Mouse (Mus musculus) liver, embryonic 16.5 days (tissue): ENCODE results near the gene Kat6b. TPM values are rescaled to one million over a fixed set of nuclear protein-coding genes. Genes with fewer than 3 reads are reported as not detected.
"Not testable (repeated sequence)": the region's sequence is repeated elsewhere in the genome, so short reads cannot be mapped to it uniquely, and the experiment has no call there.

Source experiments
- ATAC-seq: fragments of 200-750 bp; cut with Nextera tagmentation; 2 replicates; pipeline ENCODE4 v1.8.0; 2017; ENCODE audit warnings: low read depth, mild to moderate bottlenecking, moderate number of reproducible peaks, moderate library complexity
- H3K27ac ChIP-seq: fragments of 300-500 bp; sonication (generic); 2 replicates; pipeline ENCODE4 v1.5.1; 2014; ENCODE audit warnings: mild to moderate bottlenecking, low read length
- H3K27me3 ChIP-seq: fragments of 300-500 bp; sonication (generic); 2 replicates; pipeline ENCODE4 v1.6.1; 2014; ENCODE audit warnings: low read depth, low read length, mixed read lengths; ENCODE audit not compliant: control insufficient read depth, insufficient read depth
- H3K36me3 ChIP-seq: fragments of 300-500 bp; sonication (generic); 2 replicates; pipeline ENCODE4 v1.6.1; 2014; ENCODE audit warnings: mild to moderate bottlenecking; ENCODE audit not compliant: control insufficient read depth, insufficient read depth
- H3K4me1 ChIP-seq: fragments of 300-500 bp; sonication (generic); 2 replicates; pipeline ENCODE4 v1.6.1; 2014; ENCODE audit warnings: low read depth, low read length, mixed read lengths; ENCODE audit not compliant: control insufficient read depth
- H3K4me2 ChIP-seq: fragments of 300-500 bp; sonication (generic); 2 replicates; pipeline ENCODE4 v1.6.1; 2014; ENCODE audit warnings: low read depth, low read length, mixed read lengths
- H3K4me3 ChIP-seq: fragments of 300-500 bp; sonication (generic); 2 replicates; pipeline ENCODE4 v1.5.1; 2014; ENCODE audit warnings: low read depth, mild to moderate bottlenecking, low read length
- H3K9ac ChIP-seq: fragments of 300-500 bp; sonication (generic); 2 replicates; pipeline ENCODE4 v1.6.1; 2014; ENCODE audit warnings: low read depth, low read length
- H3K9me3 ChIP-seq: fragments of 300-500 bp; sonication (generic); replicated peaks from 2 replicates; pipeline ENCODE4 v1.6.1; 2016; ENCODE audit warnings: low read length; ENCODE audit not compliant: control insufficient read depth
- WGBS: fragments of 180-500 bp; shearing (Covaris S2); extraction: QIAGEN DNeasy Blood & Tissue Kit; methylation state at CpG from one replicate; pipeline ENCODE4 v1.1.7; 2014; ENCODE audit not compliant: insufficient replicate concordance; 5-methylcytosine and 5-hydroxymethylcytosine counted together
- polyA plus RNA-seq: library from polyadenylated mRNA; unstranded; fragments of >200 nt; fragmentation: Nextera tagmentation; extraction: Ambion mirVana; gene quantifications from 2 replicates; pipeline ENCODE4 v1.2.1, GENCODE M21; 2015

Kat6b gene
- polyA plus RNA-seq, 1 experiment from 2014 or later = 1.7 TPM

DNA sequence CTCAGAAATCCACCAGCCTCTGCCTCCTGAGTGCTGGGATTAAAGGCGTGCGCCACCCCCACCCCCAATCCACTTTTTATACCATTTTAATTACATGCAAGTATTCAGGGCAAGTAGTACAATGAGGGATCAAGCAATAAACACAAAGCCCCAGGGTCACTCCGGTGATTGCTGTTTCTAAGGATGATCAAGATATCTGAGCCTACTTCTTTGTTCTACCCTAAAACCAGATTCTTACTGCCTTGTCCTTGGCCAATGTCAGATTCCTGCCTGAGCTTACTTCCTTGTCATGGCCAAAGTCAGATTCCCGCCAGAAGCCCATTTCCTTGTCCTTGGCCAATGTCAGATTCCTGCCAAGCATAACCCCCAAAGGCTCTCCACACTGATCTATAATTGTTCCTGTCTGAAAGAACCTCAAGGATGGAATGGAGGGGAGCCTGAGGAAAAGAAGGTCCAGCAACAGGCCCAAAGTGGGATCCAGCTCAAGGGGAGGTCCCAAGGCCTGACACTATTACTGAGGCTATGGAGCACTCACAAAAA lies 6.6 kb upstream of the Kat6b start:
- WGBS = 60% methylated on average over 4 of the region's 4 CpGs

DNA sequence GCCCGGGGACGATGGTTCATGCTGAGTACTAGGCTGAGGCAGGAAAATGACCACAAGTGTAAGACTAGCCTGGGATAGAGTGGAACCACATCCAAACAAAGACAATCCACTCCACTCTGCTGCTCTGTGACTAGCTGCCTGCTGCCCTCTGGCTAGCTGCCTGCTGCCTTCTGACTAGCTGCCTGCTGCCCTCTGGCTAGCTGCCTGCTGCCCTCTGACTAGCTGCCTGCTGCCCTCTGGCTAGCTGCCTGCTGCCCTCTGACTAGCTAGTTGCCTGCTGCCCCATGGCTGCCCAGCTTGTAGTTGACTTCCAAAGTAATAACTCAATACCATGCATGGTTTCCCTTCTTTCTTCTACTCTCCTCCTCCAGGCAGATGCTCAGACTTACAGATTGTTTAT lies 4.1 kb upstream of the Kat6b start:
- H3K27ac ChIP-seq = no peak overlapping the region
- no peaks in the 10 kb centered on the region for H3K9me3 ChIP-seq
- no peak overlapping the region for H3K9ac ChIP-seq
- no peak overlapping the region for H3K4me3 ChIP-seq
- H3K27me3 ChIP-seq = no peaks in the 10 kb centered on the region
- 58% methylated on average over 2 of the region's 2 CpGs for WGBS
- ATAC-seq = no peak
- H3K4me1 ChIP-seq = no peaks in the 10 kb centered on the region
- no peaks in the 10 kb centered on the region for H3K36me3 ChIP-seq
- no peak overlapping the region for H3K4me2 ChIP-seq

More for the DNA sequence above, 6.6 kb upstream of the Kat6b start:
- not testable (repeated sequence) for H3K4me2 ChIP-seq, H3K27me3 ChIP-seq, ATAC-seq, H3K9ac ChIP-seq, H3K9me3 ChIP-seq, H3K27ac ChIP-seq, H3K4me1 ChIP-seq, H3K4me3 ChIP-seq, H3K36me3 ChIP-seq

DNA sequence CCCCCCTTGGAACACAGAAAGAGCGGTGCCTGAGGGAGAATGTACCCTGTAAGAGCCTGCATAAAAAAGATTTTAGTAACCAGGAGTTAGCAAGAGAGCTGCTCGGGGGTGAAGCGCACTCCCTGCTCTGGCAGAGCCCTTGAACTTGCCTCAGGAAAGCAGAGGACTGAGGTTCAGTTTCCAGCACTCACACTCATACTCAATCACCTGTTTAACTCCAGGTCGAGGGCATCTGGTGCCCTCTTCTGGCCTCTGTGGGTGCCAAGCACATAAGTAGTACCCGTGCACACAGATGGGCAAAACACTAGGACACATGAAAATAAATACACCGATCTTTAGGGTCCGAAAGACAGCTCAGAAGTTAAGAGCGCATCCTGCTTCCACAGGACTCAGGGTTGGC lies 1.7 kb upstream of the Kat6b start:
- Histone ChIP-seq H3K9me3 (no peaks in the 10 kb centered on the region), H3K27me3 (no peaks in the 10 kb centered on the region), H3K36me3 (no peaks in the 10 kb centered on the region), H3K4me1 (no peaks in the 10 kb centered on the region), H3K27ac (no peak overlapping the region), H3K4me3 (no peak overlapping the region), H3K9ac (no peak overlapping the region), H3K4me2 (no peak overlapping the region)
- no peak for ATAC-seq
- WGBS = 73% methylated on average over 8 of the region's 8 CpGs

DNA sequence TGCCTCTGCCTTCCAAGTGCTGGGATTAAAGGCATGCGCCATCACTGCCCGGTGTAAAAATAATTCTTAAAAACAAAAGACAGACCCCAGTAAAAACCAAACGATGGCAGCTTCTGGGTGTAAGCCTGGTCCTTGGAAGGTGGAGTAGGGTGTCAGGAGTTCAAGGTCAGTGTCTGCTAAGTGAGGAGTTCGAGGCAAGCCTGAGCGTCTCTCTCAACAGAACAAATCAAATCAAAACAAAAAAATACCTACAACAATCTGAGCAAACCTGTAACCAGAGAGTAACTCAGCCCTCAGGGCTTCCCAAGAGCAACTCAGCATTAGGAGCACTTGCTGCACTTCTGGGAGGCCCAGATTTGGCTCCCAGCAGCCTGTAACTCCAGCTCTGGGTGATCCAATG lies 1.0 kb upstream of the Kat6b start:
- Histone ChIP-seq H3K4me3 (no peak overlapping the region), H3K27me3 (no peaks in the 10 kb centered on the region), H3K9ac (no peak overlapping the region), H3K9me3 (no peaks in the 10 kb centered on the region), H3K36me3 (no peaks in the 10 kb centered on the region), H3K27ac (no peak overlapping the region), H3K4me1 (no peaks in the 10 kb centered on the region), H3K4me2 (no peak overlapping the region)
- WGBS = 71% methylated on average over 5 of the region's 5 CpGs
- ATAC-seq = no peak

DNA sequence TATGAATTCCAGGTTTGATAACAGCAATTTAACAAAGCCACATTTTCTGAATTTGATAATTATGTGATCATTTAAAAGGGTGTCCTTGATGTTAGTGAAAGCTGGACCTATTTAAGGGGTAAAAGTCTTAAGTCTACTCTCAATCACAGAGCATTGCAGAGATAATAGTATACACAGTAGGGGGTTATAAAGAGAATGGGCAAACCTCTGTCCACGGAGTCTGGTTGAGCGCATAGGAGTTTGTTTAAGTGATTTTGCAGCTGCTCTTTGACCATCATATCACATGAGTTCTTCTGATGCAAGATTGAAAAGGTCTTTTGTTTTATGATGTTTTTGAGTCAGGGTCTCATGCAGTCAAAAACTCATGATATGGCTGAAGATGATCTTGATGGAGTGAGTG lies 3.0 kb downstream of the Kat6b start:
- Histone ChIP-seq H3K9me3 (no peaks in the 10 kb centered on the region), H3K27me3 (no peaks in the 10 kb centered on the region), H3K36me3 (no peaks in the 10 kb centered on the region), H3K27ac (no peak overlapping the region), H3K4me1 (no peaks in the 10 kb centered on the region), H3K4me2 (no peak overlapping the region), H3K4me3 (no peak overlapping the region), H3K9ac (no peak overlapping the region)
- 65% methylated on average over 2 of the region's 2 CpGs for WGBS
- no peak for ATAC-seq

DNA sequence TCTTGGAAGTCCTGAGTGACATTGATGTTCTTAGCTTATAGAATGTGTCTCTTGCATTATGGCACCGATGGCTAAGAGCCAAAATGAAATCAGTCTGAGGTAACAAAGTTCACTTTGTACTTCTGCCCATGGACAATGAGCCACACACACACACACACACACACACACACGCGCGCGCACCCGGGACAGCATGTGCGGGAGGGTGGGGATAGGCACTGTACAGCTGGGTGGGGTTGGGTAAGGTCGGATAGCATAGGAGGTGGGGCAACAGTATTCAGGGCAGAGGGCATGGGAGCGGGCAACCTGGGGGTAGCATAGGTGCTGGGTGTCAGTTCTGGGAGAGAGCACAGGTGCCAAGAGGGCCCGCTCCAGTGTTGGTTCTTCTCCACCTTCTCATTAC lies 3.5 kb downstream of the Kat6b start:
- 70% methylated on average over 10 of the region's 10 CpGs for WGBS
- Histone ChIP-seq H3K27ac (no peak overlapping the region), H3K36me3 (no peaks in the 10 kb centered on the region), H3K9ac (no peak overlapping the region), H3K4me1 (no peaks in the 10 kb centered on the region), H3K4me3 (no peak overlapping the region), H3K9me3 (no peaks in the 10 kb centered on the region), H3K4me2 (no peak overlapping the region), H3K27me3 (no peaks in the 10 kb centered on the region)
- 0 out of 2 replicates have a peak, but pooled peaks have one; percentile 16 for ATAC-seq

DNA sequence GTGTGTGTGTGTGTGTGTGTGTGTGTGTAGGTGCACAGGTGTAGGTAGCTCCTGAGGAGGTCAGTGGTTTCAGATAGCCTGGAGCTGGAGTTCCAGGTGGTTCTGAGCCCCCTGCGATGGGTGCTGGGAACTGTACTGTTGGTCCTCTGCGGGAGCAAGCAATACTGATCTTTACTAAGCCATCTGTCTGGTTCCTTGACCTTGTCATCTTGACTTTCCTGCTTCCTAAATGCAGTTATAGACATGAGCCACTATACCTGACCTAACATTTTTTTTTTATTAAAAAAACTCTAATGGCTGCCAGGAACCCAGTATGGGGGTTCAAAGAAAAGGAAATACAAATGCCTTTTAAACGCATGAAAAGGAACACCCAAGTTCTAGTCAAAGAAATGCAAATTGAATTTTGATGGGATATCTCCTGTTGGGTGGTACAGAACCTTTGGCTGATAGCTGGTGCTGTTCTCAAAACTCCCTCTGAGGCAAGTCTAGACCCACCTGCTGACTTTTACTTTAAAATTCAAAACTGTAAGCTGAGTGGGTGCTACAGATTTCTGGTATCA lies 4.8 kb downstream of the Kat6b start:
- H3K4me2 ChIP-seq = no peak overlapping the region
- WGBS = 74% methylated on average over 3 of the region's 3 CpGs
- H3K4me3 ChIP-seq = no peak overlapping the region
- no peaks in the 10 kb centered on the region for H3K4me1 ChIP-seq
- no peak overlapping the region for H3K27ac ChIP-seq
- ATAC-seq = no peak
- no peaks in the 10 kb centered on the region for H3K27me3 ChIP-seq
- no peak overlapping the region for H3K9ac ChIP-seq
- no peaks in the 10 kb centered on the region for H3K36me3 ChIP-seq
- H3K9me3 ChIP-seq = no peaks in the 10 kb centered on the region

DNA sequence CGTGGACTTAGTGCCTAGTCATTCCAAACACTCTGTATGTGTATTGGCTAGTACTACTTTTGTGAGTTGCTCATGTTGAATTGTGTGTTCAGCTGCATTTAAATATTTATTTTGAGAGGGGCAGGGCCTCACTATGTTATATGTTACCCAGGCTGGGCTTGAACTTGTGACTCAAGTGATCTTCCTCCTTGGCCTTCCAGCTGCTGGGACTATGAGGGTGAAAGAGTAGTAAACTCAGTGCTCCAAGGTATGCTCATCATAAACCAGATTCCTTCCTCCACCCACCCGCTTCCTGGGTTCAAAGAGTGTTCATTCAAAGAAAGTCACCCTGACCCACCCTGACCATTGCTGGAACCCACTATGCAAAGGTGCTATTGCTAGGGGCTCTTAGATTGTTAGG lies 5.9 kb downstream of the Kat6b start:
- H3K36me3 ChIP-seq, H3K4me1 ChIP-seq, H3K27me3 ChIP-seq, H3K4me2 ChIP-seq, H3K9ac ChIP-seq, ATAC-seq, H3K9me3 ChIP-seq, H3K4me3 ChIP-seq, H3K27ac ChIP-seq: not testable (repeated sequence)
- WGBS = 70% methylated on average over 2 of the region's 2 CpGs

DNA sequence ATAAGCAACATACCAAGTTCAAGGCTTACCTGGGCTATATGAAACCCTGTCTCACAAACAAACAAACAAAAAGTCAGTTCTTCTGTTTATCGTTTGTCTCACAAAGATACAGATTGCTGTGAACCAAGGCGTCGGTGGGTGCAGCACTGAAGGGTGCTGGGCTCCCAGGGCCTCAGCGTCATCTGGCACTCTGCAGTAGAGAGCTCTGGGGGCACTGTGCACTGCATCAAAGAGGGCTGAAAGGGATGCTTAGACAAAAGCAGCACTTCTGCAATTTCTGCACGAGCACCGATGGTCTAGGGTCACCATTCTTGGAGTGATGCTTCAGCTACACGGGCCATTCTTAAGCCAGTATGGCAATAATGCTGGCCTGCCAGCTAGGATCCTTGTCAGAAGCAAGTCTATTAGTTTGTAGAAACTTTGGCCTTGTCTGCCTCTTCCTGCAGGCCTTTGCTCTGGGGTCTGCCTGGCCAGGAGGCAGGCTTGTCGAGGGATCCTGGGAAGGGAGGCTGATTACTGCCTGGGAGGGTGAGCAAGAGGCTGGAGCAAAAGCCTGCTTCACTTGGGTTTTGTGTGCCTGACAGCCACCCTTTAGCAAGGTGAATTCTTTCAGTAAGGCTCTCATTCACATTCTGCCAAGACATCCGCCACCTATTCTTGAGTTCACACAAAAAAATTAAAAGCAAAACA lies 7.3 kb downstream of the Kat6b start:
- not testable (repeated sequence) for ATAC-seq, H3K4me2 ChIP-seq, H3K4me1 ChIP-seq, H3K27ac ChIP-seq, H3K27me3 ChIP-seq, H3K9ac ChIP-seq, H3K36me3 ChIP-seq, H3K4me3 ChIP-seq, H3K9me3 ChIP-seq
- 69% methylated on average over 8 of the region's 9 CpGs for WGBS
